Mouse (Mus musculus) embryonic facial prominence, embryonic 10.5 days (tissue): Measurements from ENCODE around the gene Mettl13. TPM values are rescaled to one million over a fixed set of nuclear protein-coding genes. Genes with fewer than 3 reads are reported as not detected.

Experiments used
- DNase-seq: peaks from one replicate; pipeline ENCODE4 v3.0.0-alpha.2; 2017; ENCODE audit warnings: low spot score
- H3K27ac ChIP-seq: fragments of 300-500 bp; sonication (generic); replicated peaks from 2 replicates; pipeline ENCODE4 v1.5.1; 2016; ENCODE audit warnings: mild to moderate bottlenecking
- H3K27me3 ChIP-seq: fragments of 300-500 bp; sonication (generic); replicated peaks from 2 replicates; pipeline ENCODE4 v1.6.1; 2016; ENCODE audit warnings: low read depth, mild to moderate bottlenecking; ENCODE audit not compliant: poor library complexity, severe bottlenecking
- H3K36me3 ChIP-seq: fragments of 300-500 bp; sonication (generic); replicated peaks from 2 replicates; pipeline ENCODE4 v1.6.1; 2016; ENCODE audit warnings: mild to moderate bottlenecking, moderate library complexity
- H3K4me1 ChIP-seq: fragments of 300-500 bp; sonication (generic); 2 replicates; pipeline ENCODE4 v1.6.1; 2016
- H3K4me3 ChIP-seq: fragments of 300-500 bp; sonication (generic); 2 replicates; pipeline ENCODE4 v1.5.1; 2016; ENCODE audit warnings: mild to moderate bottlenecking, moderate library complexity
- H3K9me3 ChIP-seq: fragments of 300-500 bp; sonication (generic); 2 replicates; pipeline ENCODE4 v1.6.1; 2016; ENCODE audit warnings: mild to moderate bottlenecking
- WGBS: fragments of 180-500 bp; shearing (Covaris S2); methylation state at CpG from one replicate; pipeline ENCODE4 v1.1.7; 2016; 5-methylcytosine and 5-hydroxymethylcytosine counted together
- polyA plus RNA-seq: library from polyadenylated mRNA; unstranded; fragments of >200 nt; fragmentation: Nextera tagmentation; extraction: Ambion mirVana; gene quantifications from 2 replicates; pipeline ENCODE4 v1.2.1, GENCODE M21; 2016

The Mettl13 gene
- 33.7 and 37.4 TPM in 2 replicates for polyA plus RNA-seq

GRCm38 (mm10) chr1:162548016-162548916 lies at the start of gene Mettl13:
Gene Mettl13, minus strand, starts transcription at chr1:162548551.
- Histone ChIP-seq H3K4me3 (peak within 1 kb of the TSS; percentile 78), H3K27ac (peak within 1 kb of the TSS; percentile 81), H3K9me3 (no peaks in the 10 kb centered on the region), H3K27me3 (no peaks in the 10 kb centered on the region), H3K4me1 (peaks cover 17% of the 10 kb centered on the region), H3K36me3 (peaks cover 33% of the 10 kb centered on the region)
- DNase-seq = peak; percentile 98
- WGBS = under 1% methylated on average over 52 of the region's 52 CpGs

- Histone ChIP-seq H3K4me3 (no peak overlapping the region), H3K27me3 (no peaks in the 10 kb centered on the region), H3K27ac (no peak overlapping the region), H3K9me3 (no peaks in the 10 kb centered on the region), H3K36me3 (peaks cover 43% of the 10 kb centered on the region), H3K4me1 (no peaks in the 10 kb centered on the region)
- DNase-seq = no peak
- 86% methylated on average over 3 of the region's 3 CpGs for WGBS
Measured at GRCm38 (mm10) chr1:162597379-162598102, 49.2 kb upstream of the Mettl13 start.

GRCm38 (mm10) chr1:162590415-162590997 lies 42.2 kb upstream of the Mettl13 start:
- no peaks in the 10 kb centered on the region for H3K27me3 ChIP-seq
- no peaks in the 10 kb centered on the region for H3K9me3 ChIP-seq
- WGBS = 80% methylated on average over 8 of the region's 8 CpGs
- H3K4me3 ChIP-seq = no peak overlapping the region
- H3K27ac ChIP-seq = no peak overlapping the region
- DNase-seq = no peak
- peaks cover 21% of the 10 kb centered on the region for H3K36me3 ChIP-seq
- peaks cover 8% of the 10 kb centered on the region for H3K4me1 ChIP-seq

GRCm38 (mm10) chr1:162589443-162589842 lies 41.1 kb upstream of the Mettl13 start:
- Histone ChIP-seq H3K27me3 (no peaks in the 10 kb centered on the region), H3K4me3 (no peak overlapping the region), H3K4me1 (peaks cover 8% of the 10 kb centered on the region), H3K36me3 (peaks cover 23% of the 10 kb centered on the region), H3K27ac (peak overlapping the region; percentile 36; the same call in 1 of the 2 replicates), H3K9me3 (no peaks in the 10 kb centered on the region)
- DNase-seq = peak; percentile 79
- 7% methylated on average over 9 of the region's 9 CpGs for WGBS

- DNase-seq = no peak
- no peak overlapping the region for H3K27ac ChIP-seq
- no peak overlapping the region for H3K4me3 ChIP-seq
- H3K9me3 ChIP-seq = no peaks in the 10 kb centered on the region
- H3K27me3 ChIP-seq = no peaks in the 10 kb centered on the region
- peaks cover 8% of the 10 kb centered on the region for H3K4me1 ChIP-seq
- H3K36me3 ChIP-seq = peaks cover 29% of the 10 kb centered on the region
- 93% methylated on average over 3 of the region's 3 CpGs for WGBS
Measured at GRCm38 (mm10) chr1:162588606-162589005, 40.3 kb upstream of the Mettl13 start.

- H3K36me3 ChIP-seq = peaks cover 34% of the 10 kb centered on the region
- H3K4me1 ChIP-seq = peaks cover 8% of the 10 kb centered on the region
- H3K9me3 ChIP-seq = no peaks in the 10 kb centered on the region
- no peak overlapping the region for H3K4me3 ChIP-seq
- WGBS = 90% methylated on average over 4 of the region's 4 CpGs
- DNase-seq = no peak
- no peak overlapping the region for H3K27ac ChIP-seq
- H3K27me3 ChIP-seq = no peaks in the 10 kb centered on the region
Measured at GRCm38 (mm10) chr1:162586282-162586681, 37.9 kb upstream of the Mettl13 start.

GRCm38 (mm10) chr1:162582884-162583283 lies 34.5 kb upstream of the Mettl13 start:
- Histone ChIP-seq H3K9me3 (no peaks in the 10 kb centered on the region), H3K36me3 (peaks cover 50% of the 10 kb centered on the region), H3K27me3 (no peaks in the 10 kb centered on the region), H3K4me1 (no peaks in the 10 kb centered on the region), H3K27ac (no peak overlapping the region), H3K4me3 (no peak overlapping the region)
- 91% methylated on average over 2 of the region's 2 CpGs for WGBS
- no peak for DNase-seq

GRCm38 (mm10) chr1:162575098-162575497 lies 26.7 kb upstream of the Mettl13 start:
- Histone ChIP-seq H3K9me3 (peaks cover 9% of the 10 kb centered on the region; the same call in 1 of the 2 replicates), H3K4me1 (peaks cover 7% of the 10 kb centered on the region), H3K27me3 (no peaks in the 10 kb centered on the region), H3K27ac (no peak overlapping the region), H3K36me3 (peaks cover 38% of the 10 kb centered on the region), H3K4me3 (no peak overlapping the region)
- no peak for DNase-seq
- 95% methylated on average over 3 of the region's 3 CpGs for WGBS

- Histone ChIP-seq H3K27ac (peak overlapping the region; percentile 97), H3K36me3 (peaks cover 20% of the 10 kb centered on the region), H3K27me3 (no peaks in the 10 kb centered on the region), H3K9me3 (peaks cover 9% of the 10 kb centered on the region; the same call in 1 of the 2 replicates), H3K4me1 (peaks cover 23% of the 10 kb centered on the region), H3K4me3 (peak overlapping the region; percentile 97)
- DNase-seq = no peak
- WGBS = under 1% methylated on average over 46 of the region's 46 CpGs
Measured at GRCm38 (mm10) chr1:162570931-162571601, 22.7 kb upstream of the Mettl13 start.

GRCm38 (mm10) chr1:162570260-162570748 lies 22.0 kb upstream of the Mettl13 start, which contains the start of gene Vamp4:
Gene Vamp4, plus strand, starts transcription at chr1:162570515.
- H3K27me3 ChIP-seq = no peaks in the 10 kb centered on the region
- under 1% methylated on average over 43 of the region's 43 CpGs for WGBS
- H3K36me3 ChIP-seq = peaks cover 15% of the 10 kb centered on the region
- peaks cover 9% of the 10 kb centered on the region; the same call in 1 of the 2 replicates for H3K9me3 ChIP-seq
- peak within 1 kb of the TSS; percentile 97 for H3K27ac ChIP-seq
- peak; percentile 99 for DNase-seq
- H3K4me3 ChIP-seq = peak within 1 kb of the TSS; percentile 97
- peaks cover 23% of the 10 kb centered on the region for H3K4me1 ChIP-seq

- peak; percentile 45 for DNase-seq
- H3K27ac ChIP-seq = no peak overlapping the region; the same call in 1 of the 2 replicates
Measured at GRCm38 (mm10) chr1:162567351-162567750, 19.0 kb upstream of the Mettl13 start.

More at GRCm38 (mm10) chr1:162567351-162567750, 19.0 kb upstream of the Mettl13 start:
- Histone ChIP-seq H3K4me1 (peaks cover 23% of the 10 kb centered on the region), H3K27me3 (no peaks in the 10 kb centered on the region), H3K9me3 (no peaks in the 10 kb centered on the region), H3K4me3 (no peak overlapping the region), H3K36me3 (no peaks in the 10 kb centered on the region)
- 31% methylated on average over 3 of the region's 3 CpGs for WGBS
